Mouse (Mus musculus): ENCODE results near the gene Gm10439. TPM values are rescaled to one million over a fixed set of nuclear protein-coding genes. Genes with fewer than 3 reads are reported as not detected.
"Not testable (repeated sequence)": the region's sequence is repeated elsewhere in the genome, so short reads cannot be mapped to it uniquely, and the experiment has no call there.

Gm10439 gene
- polyA plus RNA-seq (2012), result not detected in 2 replicates

GRCm38 (mm10) chrX:149594270-149594669 lies at the start of gene Gm10439:
Gene Gm10439, plus strand, starts transcription at chrX:149594570.
- not testable (repeated sequence) for H3K9me3 ChIP-seq (ENCODE audit: control insufficient read depth, low read length); H3K4me1 ChIP-seq (ENCODE audit: control insufficient read depth); H3K27me3 ChIP-seq (ENCODE audit: control insufficient read depth); H3K36me3 ChIP-seq (ENCODE audit: control insufficient read depth); H3K4me3 ChIP-seq (replicated peaks)

Other genes with a start within 250 kb of the Gm10439 start
- gene Gm15085, start 147.0 kb upstream of the Gm10439 start, polyA plus RNA-seq (2012), result not detected in 2 replicates
- not detected in 2 replicates for gene Gm15097, start 189.9 kb downstream of the Gm10439 start, polyA plus RNA-seq (2012)

All from erythroblast, embryonic 14.5 days (primary cell).